Mouse (Mus musculus) gastrocnemius, adult 2 months (tissue): ENCODE measurements around the gene Slc46a2. TPM values are rescaled to one million over a fixed set of nuclear protein-coding genes. Genes with fewer than 3 reads are reported as not detected.

ENCODE experiments used
- DNase-seq: peaks from one replicate; pipeline ENCODE4 v3.0.0; 2022
- H3K27ac ChIP-seq: fragments of 200-600 bp; 2 replicates; pipeline ENCODE4 v1.8.1; 2022; ENCODE audit warnings: mild to moderate bottlenecking
- H3K4me3 ChIP-seq: fragments of 200-600 bp; 2 replicates; pipeline ENCODE4 v1.8.1; 2022; ENCODE audit warnings: mild to moderate bottlenecking, moderate library complexity
- CTCF ChIP-seq: fragments of 200-600 bp; IDR thresholded peaks from 2 replicates; pipeline ENCODE4 v1.8.1; 2022; ENCODE audit warnings: antibody characterized with exemption, mild to moderate bottlenecking, moderate library complexity
- intact Hi-C: fragments of 180-260 bp; cut with DNase I; formaldehyde crosslinking; loops from one replicate; pipeline ENCODE4 v1.15.1; 2025
- total RNA-seq, 2 experiments: library from RNA; stranded (reverse); gene quantifications; 2 replicates each; pipeline ENCODE4 v1.2.3; 2021

Gene Slc46a2
- total RNA-seq, 2 experiments from 2014 or later, result not detected

- H3K27ac ChIP-seq, result no peak overlapping the region
- no peak for TF ChIP-seq CTCF
- H3K4me3 ChIP-seq, result no peak overlapping the region
- intact Hi-C loops, result no loop called here
- DNase-seq, result no peak
Measured at GRCm38 (mm10) chr4:59902547-59902946, 12.3 kb downstream of the Slc46a2 start.

GRCm38 (mm10) chr4:59901810-59902209 lies 13.0 kb downstream of the Slc46a2 start:
- intact Hi-C loops, result no loop called here
- H3K27ac ChIP-seq, result no peak overlapping the region
- no peak for DNase-seq
- H3K4me3 ChIP-seq, result no peak overlapping the region
- no peak for TF ChIP-seq CTCF

DNA sequence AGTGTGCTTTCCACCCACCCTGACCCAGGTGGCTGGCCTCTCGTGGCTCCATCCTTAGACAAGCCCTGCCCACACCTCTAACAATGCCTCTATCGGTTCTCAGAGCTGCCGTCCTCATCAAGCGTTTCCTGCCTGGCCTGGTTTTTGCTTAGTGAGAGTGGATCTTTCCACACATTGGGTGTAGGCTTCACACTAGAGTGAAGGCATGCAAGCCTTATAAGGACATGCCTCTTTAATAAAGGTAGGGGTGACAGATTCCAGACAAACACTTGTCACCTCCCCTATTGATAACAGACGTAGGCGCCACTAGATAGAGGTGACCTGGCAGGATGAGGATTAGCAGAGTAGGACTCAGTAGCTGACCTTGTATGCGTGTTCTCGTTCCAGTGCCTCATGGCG lies 16.3 kb downstream of the Slc46a2 start:
- no peak for DNase-seq
- no peak for TF ChIP-seq CTCF

DNA sequence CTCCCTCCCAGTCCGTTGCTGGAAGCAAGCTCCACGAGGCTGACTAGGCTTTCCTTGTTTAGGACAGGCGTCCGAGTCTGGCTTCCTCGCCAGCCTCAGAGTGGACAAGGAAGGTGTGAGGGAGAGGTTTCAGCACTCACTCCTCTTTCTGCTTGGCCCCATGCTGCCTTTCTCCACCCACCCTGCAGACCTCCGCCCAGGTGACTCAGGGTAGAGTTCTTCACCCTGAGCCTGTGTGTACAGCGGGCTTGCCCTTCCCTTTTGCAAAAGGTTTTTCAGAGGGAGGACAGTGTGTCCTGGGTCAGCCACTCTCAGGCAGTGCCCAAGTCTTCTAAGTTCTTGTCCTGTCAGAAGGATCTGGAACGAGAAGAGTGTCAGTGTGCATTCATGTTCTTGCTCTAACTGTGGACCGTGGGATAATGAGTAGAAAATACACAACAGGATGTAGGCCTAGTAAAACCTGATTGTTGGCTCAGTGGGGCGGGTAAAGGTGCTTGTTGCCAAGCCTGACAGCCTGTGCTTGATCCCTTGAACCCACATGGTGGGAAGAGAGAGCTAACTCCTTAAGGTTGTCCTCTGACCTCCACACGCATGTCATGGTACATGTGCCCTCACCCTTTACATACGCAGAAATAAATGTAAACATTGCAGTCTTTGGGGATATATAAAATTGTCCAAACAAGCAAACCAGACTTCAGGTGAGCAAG lies 16.9 kb downstream of the Slc46a2 start:
- intact Hi-C loops, result no loop called here
- no peak for DNase-seq
- Histone ChIP-seq H3K4me3 (no peak overlapping the region), H3K27ac (no peak overlapping the region)
- TF ChIP-seq CTCF, result no peak

More for the DNA sequence above, 16.3 kb downstream of the Slc46a2 start:
- no peak overlapping the region for H3K27ac ChIP-seq
- intact Hi-C loops, result no loop called here
- no peak overlapping the region for H3K4me3 ChIP-seq

GRCm38 (mm10) chr4:59896000-59896399 lies 18.9 kb downstream of the Slc46a2 start:
- no peak for TF ChIP-seq CTCF

GRCm38 (mm10) chr4:59894977-59895575 lies 19.8 kb downstream of the Slc46a2 start:
- no peak for DNase-seq
- TF ChIP-seq CTCF, result no peak
- H3K4me3 ChIP-seq, result no peak overlapping the region
- no peak overlapping the region for H3K27ac ChIP-seq
- intact Hi-C loops, result no loop called here

More at GRCm38 (mm10) chr4:59896000-59896399, 18.9 kb downstream of the Slc46a2 start:
- no peak overlapping the region for H3K4me3 ChIP-seq
- DNase-seq, result no peak
- intact Hi-C loops, result no loop called here
- H3K27ac ChIP-seq, result no peak overlapping the region

DNA sequence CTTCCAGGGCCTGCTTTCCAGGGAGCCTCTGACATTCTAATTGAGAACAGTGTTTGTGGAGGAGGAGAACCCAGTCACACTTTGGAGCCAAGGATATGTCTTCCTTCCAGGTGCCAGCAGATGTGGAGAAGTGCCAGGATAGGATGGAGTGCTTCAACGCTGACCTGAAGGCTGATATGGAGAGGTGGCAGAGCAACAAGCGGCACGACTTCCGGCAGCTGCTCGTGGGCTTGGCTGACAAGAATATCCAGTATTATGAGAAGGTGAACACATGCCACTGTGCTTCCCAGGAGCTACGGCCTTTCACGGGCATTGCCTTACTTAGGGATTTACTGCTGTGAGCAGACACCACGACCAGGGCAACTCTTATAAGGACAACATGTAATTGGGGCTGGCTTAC lies 20.4 kb downstream of the Slc46a2 start:
- DNase-seq, result no peak
- no peak for TF ChIP-seq CTCF
- no peak overlapping the region for H3K4me3 ChIP-seq
- intact Hi-C loops, result no loop called here
- H3K27ac ChIP-seq, result no peak overlapping the region

DNA sequence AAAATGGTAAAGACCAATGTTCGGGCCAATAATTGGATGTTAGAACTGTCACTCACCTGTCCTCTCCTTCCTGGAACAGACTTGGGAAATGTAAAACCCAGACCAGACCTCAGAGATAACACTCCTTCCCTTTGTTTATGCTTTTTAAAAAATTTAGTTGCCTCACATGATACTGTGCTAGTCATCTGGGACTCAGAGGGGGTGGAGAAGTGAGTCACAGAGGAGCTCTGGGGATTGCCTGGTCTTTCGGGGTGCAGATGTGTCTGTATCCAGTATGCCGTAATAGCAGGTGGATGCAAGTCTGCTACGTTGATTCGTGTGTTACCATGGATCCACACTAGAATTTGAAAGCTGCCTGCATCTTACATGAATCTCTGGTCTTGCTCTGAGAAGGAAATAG lies 22.1 kb downstream of the Slc46a2 start:
- no peak for TF ChIP-seq CTCF
- H3K27ac ChIP-seq, result no peak overlapping the region
- H3K4me3 ChIP-seq, result no peak overlapping the region
- DNase-seq, result no peak
- intact Hi-C loops, result no loop called here

DNA sequence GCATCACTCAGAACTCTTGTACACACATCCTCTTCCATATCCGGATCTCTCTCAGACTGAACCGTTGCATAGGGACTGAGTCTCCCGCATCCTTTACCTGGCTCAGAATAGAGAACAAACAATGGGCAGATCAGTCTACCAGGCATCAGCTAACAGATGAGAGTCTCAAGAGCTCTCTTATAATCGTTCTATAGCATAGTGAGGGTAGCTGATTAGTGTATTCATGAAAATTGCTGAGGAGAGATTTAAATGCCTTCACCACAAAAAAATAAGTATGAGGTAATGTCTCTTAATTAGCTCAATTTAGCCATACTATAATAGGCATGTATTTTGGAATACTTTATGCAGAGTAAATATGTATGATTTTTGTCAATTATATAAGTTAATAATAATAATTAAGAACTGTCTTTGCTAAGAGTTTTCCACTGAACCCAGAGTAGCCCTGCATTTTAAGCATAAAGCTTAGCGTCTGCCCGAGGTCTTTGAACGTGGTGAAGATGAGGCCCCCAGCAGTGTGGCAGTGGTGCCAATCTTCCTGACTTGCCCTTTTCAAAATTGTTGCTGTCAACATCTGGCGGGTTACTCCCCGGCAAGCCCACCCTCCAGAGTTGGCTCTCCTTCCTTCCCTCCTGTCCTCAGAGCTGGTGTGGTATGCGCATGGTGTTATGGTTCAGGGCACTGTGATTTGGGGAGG lies 23.0 kb downstream of the Slc46a2 start:
- Histone ChIP-seq H3K27ac (no peak overlapping the region), H3K4me3 (no peak overlapping the region)
- intact Hi-C loops, result no loop called here
- no peak for TF ChIP-seq CTCF
- no peak for DNase-seq

DNA sequence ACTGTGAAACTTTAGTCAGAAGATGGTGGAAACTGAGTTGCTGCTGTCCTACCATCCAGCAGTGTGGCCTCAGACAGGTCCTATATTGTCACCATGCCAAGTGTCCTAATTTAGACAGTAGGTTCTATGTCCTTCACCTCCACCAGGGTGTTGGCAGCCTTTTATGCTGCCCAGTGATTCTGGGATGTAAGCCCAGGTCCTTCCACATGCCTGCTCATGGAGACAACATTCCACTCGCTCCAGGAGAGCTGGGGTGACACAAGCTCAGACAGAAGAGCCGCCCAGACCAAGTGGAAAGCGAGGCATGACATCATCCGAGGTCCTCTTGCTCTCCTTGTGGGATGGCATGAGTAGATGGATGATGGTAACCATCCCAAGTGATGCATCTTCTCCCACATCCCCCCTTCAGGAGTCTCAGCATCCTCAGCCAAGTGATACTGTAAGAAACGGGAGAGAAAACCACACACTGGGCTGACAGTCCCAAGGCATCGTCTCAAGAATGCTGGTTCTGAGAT lies 24.7 kb downstream of the Slc46a2 start:
- Histone ChIP-seq H3K4me3 (no peak overlapping the region), H3K27ac (no peak overlapping the region)
- intact Hi-C loops, result no loop called here
- no peak for TF ChIP-seq CTCF
- no peak for DNase-seq

- TF ChIP-seq CTCF, result no peak
Measured at GRCm38 (mm10) chr4:59888014-59888413, 26.8 kb downstream of the Slc46a2 start.

GRCm38 (mm10) chr4:59887011-59887410 lies 27.8 kb downstream of the Slc46a2 start:
- no peak for TF ChIP-seq CTCF
- no peak for DNase-seq
- H3K4me3 ChIP-seq, result no peak overlapping the region
- no peak overlapping the region for H3K27ac ChIP-seq
- intact Hi-C loops, result no loop called here

More at GRCm38 (mm10) chr4:59888014-59888413, 26.8 kb downstream of the Slc46a2 start:
- Histone ChIP-seq H3K27ac (no peak overlapping the region), H3K4me3 (no peak overlapping the region)
- no peak for DNase-seq
- intact Hi-C loops, result no loop called here

- H3K4me3 ChIP-seq, result no peak overlapping the region
- TF ChIP-seq CTCF, result no peak
- no peak for DNase-seq
- intact Hi-C loops, result no loop called here
- no peak overlapping the region for H3K27ac ChIP-seq
Measured at GRCm38 (mm10) chr4:59886281-59886680, 28.6 kb downstream of the Slc46a2 start.
